ENCODE assay signal across 25 mouse cellular contexts in the genomic region with DNA sequence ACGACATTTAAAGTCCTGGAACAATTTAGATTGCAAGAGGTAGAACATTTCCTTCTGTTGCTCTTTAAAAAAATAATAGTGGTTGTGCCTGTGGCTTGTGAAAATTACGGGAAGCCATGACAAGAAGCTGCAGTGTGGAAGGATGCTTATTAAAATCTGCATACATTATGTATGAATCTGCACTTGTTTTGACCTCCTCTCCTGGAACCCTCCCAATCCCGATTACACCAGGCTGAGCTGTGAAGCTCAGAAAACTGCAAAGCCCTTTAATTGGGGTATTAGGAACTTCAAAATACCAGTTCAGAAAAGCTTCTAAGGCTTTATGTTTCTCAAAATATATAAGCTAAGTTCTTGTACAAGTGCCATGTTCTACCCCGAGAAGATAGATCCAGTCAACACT.
A peak's percentile ranks its signal among the peaks of the same experiment; 100 is the strongest.
DNase-seq lines count a peak whose midpoint lies in the region; ATAC-seq lines count a peak whose summit lies in the region.
"Had no signal": no experiment of that assay in that cellular context is flagged by ENCODE, and none has a peak within 500 bp of the region (broad histone marks: within the 10 kb centered on the region; RNA-seq: fewer than 3 reads in every experiment).

No protein-coding gene starts in this region.

- H3K36me3 ChIP-seq in embryonic facial prominence, embryonic 14.5 days (ENCODE audit: control insufficient read depth, insufficient read depth, low read length) = no peaks in the 10 kb centered on the region
- H3K36me3 ChIP-seq in embryonic facial prominence, embryonic 10.5 days (replicated peaks) = no peaks in the 10 kb centered on the region
- H3K36me3 ChIP-seq in hindbrain, embryonic 16.5 days (ENCODE audit: control insufficient read depth, insufficient read depth, low read length) = no peaks in the 10 kb centered on the region
- no peaks in the 10 kb centered on the region for H3K36me3 ChIP-seq in hindbrain, embryonic 11.5 days (ENCODE audit: control insufficient read depth, insufficient read depth, low read length)
- H3K36me3 ChIP-seq: hindbrain, embryonic 10.5 days; kidney, embryonic 15.5 days; neural tube, embryonic 15.5 days had no signal

- no peak overlapping the region for H3K27ac ChIP-seq in embryonic facial prominence, embryonic 14.5 days (replicated peaks; ENCODE audit: low read depth, low read length)
- H3K27ac ChIP-seq in embryonic facial prominence, embryonic 10.5 days (replicated peaks) = no peak overlapping the region
- no peak overlapping the region for H3K27ac ChIP-seq in hindbrain, embryonic 16.5 days (ENCODE audit: low read depth, low read length)
- H3K27ac ChIP-seq in hindbrain, embryonic 11.5 days (ENCODE audit: low read depth, low read length) = no peak overlapping the region
- H3K27ac ChIP-seq: hindbrain, embryonic 10.5 days; kidney, embryonic 15.5 days; liver, embryonic 14.5 days; neural tube, embryonic 15.5 days had no signal

- peaks cover 13% of the 10 kb centered on the region; the same call in 1 of the 2 replicates for H3K4me1 ChIP-seq in embryonic facial prominence, embryonic 14.5 days (ENCODE audit: control insufficient read depth, insufficient read depth, low read length)
- no peaks in the 10 kb centered on the region for H3K4me1 ChIP-seq in embryonic facial prominence, embryonic 10.5 days
- H3K4me1 ChIP-seq in hindbrain, embryonic 16.5 days (ENCODE audit: control insufficient read depth, insufficient read depth, low read depth, low read length) = no peaks in the 10 kb centered on the region
- H3K4me1 ChIP-seq in hindbrain, embryonic 11.5 days (replicated peaks; ENCODE audit: control insufficient read depth, insufficient read depth, low read length) = no peaks in the 10 kb centered on the region
- H3K4me1 ChIP-seq: hindbrain, embryonic 10.5 days; kidney, embryonic 15.5 days; neural tube, embryonic 15.5 days had no signal

- no peak for ATAC-seq in embryonic facial prominence, embryonic 14.5 days (ENCODE audit: low read depth)
- ATAC-seq in hindbrain, embryonic 16.5 days = peak; percentile 65; the same call in 1 of the 2 replicates
- ATAC-seq in hindbrain, embryonic 11.5 days (ENCODE audit: low FRiP score) = no peak
- ATAC-seq: activated CD4-positive, CD25-positive, alpha-beta regulatory T cell, adult 4 months had no signal

- H3K27me3 ChIP-seq in embryonic facial prominence, embryonic 14.5 days (replicated peaks; ENCODE audit: control insufficient read depth, insufficient read depth, low read length) = no peaks in the 10 kb centered on the region
- H3K27me3 ChIP-seq in embryonic facial prominence, embryonic 10.5 days (replicated peaks; ENCODE audit: low read depth, poor library complexity, severe bottlenecking) = no peaks in the 10 kb centered on the region
- H3K27me3 ChIP-seq in hindbrain, embryonic 16.5 days (replicated peaks; ENCODE audit: control insufficient read depth, insufficient read depth, low read length) = no peaks in the 10 kb centered on the region
- H3K27me3 ChIP-seq in hindbrain, embryonic 11.5 days (ENCODE audit: control insufficient read depth, insufficient read depth, low read length) = no peaks in the 10 kb centered on the region
- H3K27me3 ChIP-seq: CH12.LX; kidney, embryonic 15.5 days; neural tube, embryonic 15.5 days had no signal

- no peak overlapping the region for H3K4me2 ChIP-seq in embryonic facial prominence, embryonic 14.5 days (ENCODE audit: low read depth, low read length)
- no peak overlapping the region for H3K4me2 ChIP-seq in hindbrain, embryonic 16.5 days (ENCODE audit: low read length)
- no peak overlapping the region for H3K4me2 ChIP-seq in hindbrain, embryonic 11.5 days (replicated peaks; ENCODE audit: low read depth, low read length)
- H3K4me2 ChIP-seq: kidney, embryonic 15.5 days; neural tube, embryonic 15.5 days had no signal

- no peaks in the 10 kb centered on the region for H3K9me3 ChIP-seq in embryonic facial prominence, embryonic 14.5 days (ENCODE audit: control insufficient read depth, low read length)
- H3K9me3 ChIP-seq in embryonic facial prominence, embryonic 10.5 days = no peaks in the 10 kb centered on the region
- no peaks in the 10 kb centered on the region for H3K9me3 ChIP-seq in hindbrain, embryonic 16.5 days (ENCODE audit: control insufficient read depth, low read length)
- H3K9me3 ChIP-seq in hindbrain, embryonic 11.5 days (ENCODE audit: control insufficient read depth, low read length) = no peaks in the 10 kb centered on the region
- H3K9me3 ChIP-seq: hindbrain, embryonic 10.5 days; kidney, embryonic 15.5 days; neural tube, embryonic 15.5 days had no signal

- peak; percentile 31 for DNase-seq in embryonic facial prominence, embryonic 14.5 days (ENCODE audit: low spot score)
- no peak for DNase-seq in embryonic facial prominence, embryonic 10.5 days (ENCODE audit: low spot score)
- no peak for DNase-seq in hindbrain, embryonic 11.5 days (ENCODE audit: low spot score)
- peak; percentile 55 for DNase-seq in retina, postnatal 1 day
- DNase-seq in retina, embryonic 14.5 days (ENCODE audit: low spot score) = no peak
- no peak for DNase-seq in testis, postnatal 14 days (ENCODE audit: low spot score)
- no peak for DNase-seq in cerebellum, postnatal 25 days
- DNase-seq: adrenal gland, adult 2 months; adrenal gland, postnatal 36 days; cerebellum, adult 11 months; cerebellum, adult 9-10 months; gastrocnemius, postnatal 10 days; heart, postnatal 14 days; kidney, adult 18-20 months; kidney, postnatal 25 days; liver; lung, adult 2 months; lung, postnatal 10 days had no signal

- no peak overlapping the region for H3K9ac ChIP-seq in embryonic facial prominence, embryonic 14.5 days (ENCODE audit: low read depth, low read length)
- H3K9ac ChIP-seq in hindbrain, embryonic 16.5 days (ENCODE audit: low read depth, low read length) = no peak overlapping the region
- no peak overlapping the region for H3K9ac ChIP-seq in hindbrain, embryonic 11.5 days (ENCODE audit: low read depth, low read length)
- H3K9ac ChIP-seq: kidney, embryonic 15.5 days; liver, embryonic 14.5 days; neural tube, embryonic 15.5 days had no signal

- no peak overlapping the region for H3K4me3 ChIP-seq in embryonic facial prominence, embryonic 14.5 days (ENCODE audit: low read depth, low read length)
- no peak overlapping the region for H3K4me3 ChIP-seq in embryonic facial prominence, embryonic 10.5 days
- no peak overlapping the region for H3K4me3 ChIP-seq in hindbrain, embryonic 16.5 days (ENCODE audit: low read length)
- no peak overlapping the region for H3K4me3 ChIP-seq in hindbrain, embryonic 11.5 days (ENCODE audit: low read depth, low read length)
- H3K4me3 ChIP-seq: hindbrain, embryonic 10.5 days; kidney, embryonic 15.5 days; neural tube, embryonic 15.5 days had no signal

- 60% methylated on average over 4 of the region's 4 CpGs for WGBS in embryonic facial prominence, embryonic 14.5 days
- 84% methylated on average over 4 of the region's 4 CpGs for WGBS in embryonic facial prominence, embryonic 10.5 days
- WGBS in hindbrain, embryonic 16.5 days = 46% methylated on average over 4 of the region's 4 CpGs
- 79% methylated on average over 4 of the region's 4 CpGs for WGBS in hindbrain, embryonic 11.5 days

Comparison
In these comparisons a context has a peak if more than half of its experiments do, and no peak if none do; other contexts are left out.
1. DNase-seq: peak in embryonic facial prominence, embryonic 14.5 days (single experiment) and retina, postnatal 1 day (single experiment); none in embryonic facial prominence, embryonic 10.5 days (single experiment), hindbrain, embryonic 11.5 days (single experiment), retina, embryonic 14.5 days (single experiment), testis, postnatal 14 days (single experiment) and cerebellum, postnatal 25 days (0 of 2).